In genomic region chr14:54161206-54161605, GRCm38 (mm10) we compare ENCODE assay signal across 14 mouse cellular contexts.
"Had no signal": no experiment of that assay in that cellular context is flagged by ENCODE, and none has a peak within 500 bp of the region (broad histone marks: within the 10 kb centered on the region; RNA-seq: fewer than 3 reads in every experiment).

No protein-coding gene starts in this region.

- H3K4me3 ChIP-seq: kidney, embryonic 15.5 days; left cerebral cortex, adult 2 months; liver, embryonic 13.5 days; midbrain, embryonic 12.5 days; neural tube, embryonic 12.5 days; neural tube, embryonic 15.5 days had no signal

- H3K27me3 ChIP-seq: kidney, embryonic 15.5 days; midbrain, embryonic 12.5 days; neural tube, embryonic 12.5 days; neural tube, embryonic 15.5 days had no signal

- H3K4me1 ChIP-seq: liver, embryonic 13.5 days; midbrain, embryonic 12.5 days; neural tube, embryonic 12.5 days had no signal

- H3K27ac ChIP-seq: kidney, embryonic 15.5 days; left cerebral cortex, adult 2 months; liver, embryonic 13.5 days; midbrain, embryonic 12.5 days; neural tube, embryonic 12.5 days; neural tube, embryonic 15.5 days; stomach, postnatal 0 days had no signal

- H3K36me3 ChIP-seq: kidney, embryonic 15.5 days; liver, embryonic 13.5 days; midbrain, embryonic 12.5 days; neural tube, embryonic 12.5 days; neural tube, embryonic 15.5 days had no signal

- H3K4me2 ChIP-seq: liver, embryonic 13.5 days; midbrain, embryonic 12.5 days; neural tube, embryonic 12.5 days; neural tube, embryonic 15.5 days had no signal

- H3K9ac ChIP-seq: kidney, embryonic 15.5 days; liver, embryonic 13.5 days; midbrain, embryonic 12.5 days; neural tube, embryonic 12.5 days; neural tube, embryonic 15.5 days had no signal

- DNase-seq: kidney, adult 11 months; kidney, adult 8-10 months; liver, embryonic 13.5 days; lung, adult 2 months; lung, postnatal 14 days; lung, postnatal 4 days; right cerebral cortex, postnatal 14 days; right cerebral cortex, postnatal 4 days had no signal

- H3K9me3 ChIP-seq: kidney, embryonic 15.5 days; liver, embryonic 13.5 days; midbrain, embryonic 12.5 days; neural tube, embryonic 12.5 days; neural tube, embryonic 15.5 days had no signal
